Mouse (Mus musculus): Measurements from ENCODE around the gene Iglon5.

The Iglon5 gene

GRCm38 (mm10) chr7:43489631-43490125 lies at the start of gene Iglon5:
TSS of gene Iglon5 (minus strand) at chr7:43490075.
- DNase-seq (ENCODE audit: low read depth in 2 of 2, low spot score in 2 of 2): no peak

DNA sequence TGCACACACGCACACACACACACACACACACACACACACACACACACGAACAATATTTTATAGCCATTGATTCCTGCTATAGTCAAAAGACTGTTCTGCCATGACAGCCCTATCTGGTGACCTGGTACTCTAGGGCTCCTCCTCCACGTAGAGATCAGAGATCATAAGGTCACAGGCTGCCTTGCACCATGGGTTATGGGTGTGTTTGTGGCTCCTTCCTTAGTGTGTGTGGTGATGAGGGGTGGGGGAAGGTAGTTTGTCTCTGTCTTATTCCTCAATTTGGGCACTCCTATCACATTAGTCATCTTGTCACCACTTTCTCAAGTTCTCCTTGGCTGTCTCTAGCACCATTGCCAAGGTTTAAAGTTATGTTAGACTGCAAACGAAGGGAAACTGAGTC lies 48.6 kb upstream of the Iglon5 start:
- no peak for DNase-seq (ENCODE audit: low read depth in 2 of 2, low spot score in 2 of 2)

- DNase-seq (ENCODE audit: low read depth in 2 of 2, low spot score in 2 of 2): no peak
Observed at GRCm38 (mm10) chr7:43532936-43533505, 43.1 kb upstream of the Iglon5 start.

- no peak for DNase-seq (ENCODE audit: low read depth in 2 of 2, low spot score in 2 of 2)
Observed at GRCm38 (mm10) chr7:43530216-43530785, 40.4 kb upstream of the Iglon5 start.

DNA sequence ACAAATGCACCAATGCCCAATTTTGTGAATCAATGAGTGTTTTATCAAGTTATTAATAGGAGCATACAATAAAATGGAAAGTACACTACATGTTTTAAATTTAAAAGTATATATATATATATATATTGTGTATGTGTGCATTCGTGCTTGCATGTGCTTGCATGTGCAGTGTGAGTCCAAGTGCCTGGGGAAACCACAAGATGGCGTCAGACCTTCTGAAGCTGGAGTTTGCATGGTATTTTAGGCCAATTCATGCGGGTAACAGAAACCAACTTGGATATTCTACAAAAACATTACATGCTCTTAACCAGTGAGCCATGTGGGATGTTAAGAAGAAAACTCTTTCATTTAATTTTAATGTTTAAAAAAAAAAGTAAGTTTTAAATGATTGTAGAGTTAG lies 35.4 kb upstream of the Iglon5 start:
- DNase-seq (ENCODE audit: low read depth in 2 of 2, low spot score in 2 of 2): no peak

GRCm38 (mm10) chr7:43522776-43523175 lies 32.9 kb upstream of the Iglon5 start:
- no peak for DNase-seq (ENCODE audit: low read depth in 2 of 2, low spot score in 2 of 2)

GRCm38 (mm10) chr7:43518341-43518740 lies 28.5 kb upstream of the Iglon5 start:
- no peak for DNase-seq (ENCODE audit: low read depth in 2 of 2, low spot score in 2 of 2)

DNA sequence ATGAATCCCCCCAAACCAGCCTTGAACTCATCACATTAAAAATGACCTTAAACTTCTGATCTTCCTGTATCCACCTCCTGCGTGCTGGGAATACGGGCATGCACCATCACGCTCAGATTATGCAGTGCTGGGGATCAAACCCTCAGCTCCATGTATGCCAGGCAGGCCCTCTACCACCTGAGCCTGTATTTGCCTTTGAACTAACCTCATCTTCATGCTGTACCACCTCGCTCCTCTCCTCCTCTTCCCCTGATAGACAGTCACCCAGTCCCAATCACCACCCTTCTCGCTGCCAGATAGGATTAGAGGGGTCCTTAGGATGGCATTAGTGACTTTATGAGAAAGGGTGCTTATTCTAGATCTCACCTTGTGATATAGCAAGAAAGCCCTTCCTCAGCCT lies 25.2 kb upstream of the Iglon5 start:
- no peak for DNase-seq (ENCODE audit: low read depth in 2 of 2, low spot score in 2 of 2)

DNA sequence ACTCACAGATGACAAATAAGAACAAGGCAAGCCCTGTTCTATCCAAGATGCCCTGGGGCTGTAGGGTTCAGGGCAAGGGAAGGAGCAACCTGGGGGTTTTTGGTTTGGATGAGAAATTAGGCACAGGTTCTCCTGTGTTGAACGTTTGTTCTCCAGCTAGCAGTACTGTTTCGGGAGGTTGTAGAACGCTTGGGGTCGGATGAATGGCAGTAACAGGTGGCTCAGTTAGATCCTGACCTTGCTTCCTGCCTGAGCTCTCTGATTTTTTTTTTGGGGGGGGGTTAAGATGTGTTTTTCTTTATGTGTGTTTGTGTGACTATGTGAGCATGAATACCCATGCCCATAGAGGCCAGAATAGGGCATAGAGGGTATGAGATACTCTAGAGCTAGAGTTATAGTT lies 22.6 kb upstream of the Iglon5 start:
- no peak for DNase-seq (ENCODE audit: low read depth in 2 of 2, low spot score in 2 of 2)

DNA sequence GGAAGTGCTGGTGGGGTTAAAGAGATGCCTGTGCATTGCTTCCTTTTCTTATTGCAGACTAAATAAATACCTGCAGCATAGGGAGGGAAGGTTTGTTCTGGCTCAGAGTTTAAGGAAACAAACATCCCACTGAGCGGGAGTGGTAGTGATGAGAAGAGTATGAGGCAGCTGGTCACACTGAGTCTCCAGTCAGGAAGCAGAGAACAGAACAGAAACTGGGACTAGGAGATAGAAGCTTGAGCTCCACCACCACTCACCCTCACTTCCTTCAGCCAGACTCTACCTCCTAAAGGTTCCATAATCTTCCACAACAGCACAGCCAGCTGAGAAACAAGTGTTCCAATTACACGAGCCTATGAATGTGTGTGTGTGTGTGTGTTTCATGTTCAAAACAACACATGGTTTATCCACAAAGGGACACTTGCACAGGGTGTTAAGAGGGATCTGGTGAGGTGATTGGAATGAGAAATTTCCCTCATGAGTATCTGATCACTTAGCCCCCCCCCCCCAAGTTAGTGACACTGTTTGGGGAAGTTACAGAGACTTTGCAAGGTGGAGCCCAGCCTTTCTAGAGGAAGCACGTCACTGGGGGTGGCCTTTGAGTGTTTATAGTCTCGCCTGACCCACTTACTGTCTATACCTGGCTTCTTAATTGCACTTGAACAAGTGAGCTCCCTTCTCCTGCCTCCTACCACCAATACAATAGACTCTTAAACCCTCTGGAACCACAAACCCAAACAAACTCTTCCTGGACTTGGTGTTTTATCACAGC lies 22.0 kb upstream of the Iglon5 start:
- no peak for DNase-seq (ENCODE audit: low read depth in 2 of 2, low spot score in 2 of 2)

DNA sequence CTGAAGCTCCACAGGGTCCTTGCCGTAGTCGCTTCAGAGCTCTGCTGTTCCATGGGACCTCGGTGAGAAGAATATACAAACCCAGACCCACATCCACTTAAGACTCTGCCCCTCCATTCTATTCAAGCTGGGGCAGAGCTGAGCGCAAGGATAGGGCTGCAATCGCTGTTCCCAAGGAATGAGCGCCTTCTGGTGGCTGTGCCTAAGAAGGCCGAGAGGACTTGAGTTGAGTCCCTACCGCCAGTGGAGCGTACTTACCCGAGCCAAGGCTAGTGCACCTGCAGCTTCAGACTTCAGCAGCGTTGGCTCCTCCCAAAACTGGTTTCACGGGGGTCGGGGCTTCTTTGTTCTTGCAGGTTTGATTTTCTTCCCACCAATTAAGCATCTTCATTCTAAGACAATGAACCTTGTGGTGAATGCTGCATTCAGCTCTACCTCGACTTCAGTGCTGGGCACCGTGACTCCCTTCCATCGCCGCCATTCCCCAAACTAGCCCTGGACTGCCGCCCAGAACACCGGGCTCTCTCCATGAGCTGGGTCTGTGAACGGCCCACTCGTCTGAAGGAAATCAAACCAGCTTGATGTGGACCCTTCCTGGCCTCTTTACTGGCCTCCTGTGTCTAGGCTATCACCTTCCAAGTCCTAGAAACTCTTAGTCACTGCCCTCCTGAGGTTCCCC lies 5.6 kb upstream of the Iglon5 start:
- DNase-seq (ENCODE audit: low read depth in 2 of 2, low spot score in 2 of 2): no peak

DNA sequence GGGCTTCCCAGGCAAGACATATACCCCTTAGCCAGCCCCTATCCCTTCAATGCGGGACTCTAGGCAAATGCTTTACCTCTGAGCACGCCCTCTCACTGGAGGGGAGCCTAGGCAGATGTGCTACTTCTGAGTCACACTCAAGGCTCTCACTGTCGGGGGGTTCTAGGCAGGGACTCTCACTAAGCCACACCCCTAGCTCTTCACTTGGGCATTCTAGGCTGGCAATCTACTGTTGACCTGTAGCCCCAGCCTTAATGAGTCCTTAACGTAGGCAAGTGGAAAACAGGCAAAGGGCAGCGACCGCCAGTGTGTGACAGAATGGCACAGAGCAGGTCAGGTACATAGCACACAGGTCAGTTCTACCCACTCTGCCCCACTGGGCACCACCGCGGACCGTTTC lies 986 bp upstream of the Iglon5 start:
- no peak for DNase-seq (ENCODE audit: low read depth in 2 of 2, low spot score in 2 of 2)

GRCm38 (mm10) chr7:43490182-43490584 lies 308 bp upstream of the Iglon5 start:
- no peak for DNase-seq (ENCODE audit: low read depth in 2 of 2, low spot score in 2 of 2)

DNA sequence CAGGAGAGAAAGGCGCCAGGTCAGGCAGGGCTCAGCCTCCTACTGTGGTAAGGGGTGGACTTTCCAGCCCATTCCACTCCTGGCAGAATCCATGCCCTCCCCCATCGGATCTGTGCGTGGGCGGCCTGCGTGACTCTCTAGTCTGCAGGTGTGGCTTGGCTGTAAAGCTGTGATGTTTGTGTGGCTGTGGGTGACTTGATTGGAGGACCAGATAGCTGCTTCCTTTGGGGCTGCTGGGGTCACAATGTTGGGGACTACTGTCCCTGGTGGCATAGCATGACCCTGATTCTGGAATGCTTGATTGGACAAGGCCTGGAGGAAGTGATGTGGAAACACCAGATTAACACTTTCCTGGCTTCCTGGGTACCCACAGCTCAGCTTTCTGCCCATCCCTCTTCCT lies 1.2 kb downstream of the Iglon5 start:
- DNase-seq (ENCODE audit: low read depth in 2 of 2, low spot score in 2 of 2): no peak

GRCm38 (mm10) chr7:43483236-43483635 lies 6.6 kb downstream of the Iglon5 start:
- DNase-seq (ENCODE audit: low read depth in 2 of 2, low spot score in 2 of 2): no peak

DNA sequence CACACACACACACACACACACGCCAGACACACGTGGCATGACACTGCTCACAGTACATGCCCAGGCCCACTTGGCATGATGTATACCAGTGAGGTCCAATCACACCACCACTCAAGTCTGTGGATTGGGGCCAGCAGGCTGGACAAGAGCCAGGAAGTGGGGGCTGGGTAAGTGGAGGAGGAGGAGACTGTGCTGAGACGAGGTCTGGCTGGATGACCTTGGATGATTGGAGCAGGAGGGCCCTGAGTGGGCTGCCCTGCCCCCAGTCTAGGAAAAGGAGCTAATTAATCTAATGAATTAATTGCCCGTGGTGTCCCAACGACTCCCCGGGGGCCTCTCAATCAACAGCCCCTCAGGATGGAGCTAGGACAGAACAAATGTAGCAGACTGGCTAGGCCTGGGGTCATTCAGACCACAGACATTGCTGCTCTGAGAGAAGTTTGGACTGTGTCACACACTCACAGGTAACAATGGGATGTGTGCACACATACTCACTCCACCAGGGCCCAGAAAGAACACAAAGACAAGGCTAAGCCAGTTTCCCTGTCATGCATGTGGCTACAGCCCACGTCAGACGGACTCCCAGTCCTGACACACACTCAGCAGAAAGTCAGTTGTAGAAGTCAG lies 7.7 kb downstream of the Iglon5 start:
- DNase-seq (ENCODE audit: low read depth in 2 of 2, low spot score in 2 of 2): no peak

GRCm38 (mm10) chr7:43481191-43481590 lies 8.7 kb downstream of the Iglon5 start:
- no peak for DNase-seq (ENCODE audit: low read depth in 2 of 2, low spot score in 2 of 2)

GRCm38 (mm10) chr7:43476376-43476775 lies 13.5 kb downstream of the Iglon5 start:
- no peak for DNase-seq (ENCODE audit: low read depth in 2 of 2, low spot score in 2 of 2)

DNA sequence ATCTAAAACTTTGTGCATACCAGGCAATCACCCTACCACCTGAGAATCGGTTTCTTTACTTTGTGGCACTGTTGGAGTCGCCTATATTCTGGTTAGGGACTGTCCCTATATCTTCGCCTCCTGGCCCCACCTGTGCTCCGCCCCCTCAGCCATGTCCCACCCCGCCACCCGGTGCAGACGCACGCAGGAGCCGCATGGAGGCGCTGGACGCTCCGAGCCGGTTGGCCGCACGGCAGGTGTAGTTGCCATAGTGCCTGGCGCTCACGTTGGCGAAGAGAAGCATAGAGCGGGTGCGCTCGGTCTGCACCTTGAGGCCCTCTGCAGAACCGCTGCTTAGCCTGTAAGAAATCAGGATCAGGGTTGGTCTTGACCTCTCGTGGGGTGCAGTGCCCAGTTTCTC lies 14.2 kb downstream of the Iglon5 start:
- peak; percentile 21 to 35 for DNase-seq (ENCODE audit: low read depth in 2 of 2, low spot score in 2 of 2)

GRCm38 (mm10) chr7:43470373-43470772 lies 19.5 kb downstream of the Iglon5 start:
- DNase-seq (ENCODE audit: low read depth in 2 of 2, low spot score in 2 of 2): peak; percentile 40 to 57

GRCm38 (mm10) chr7:43466099-43466694 lies 23.7 kb downstream of the Iglon5 start:
- DNase-seq (ENCODE audit: low read depth in 2 of 2, low spot score in 2 of 2): peak; percentile 79 to 82

All from CD8-positive naive resting alpha-beta T cell, adult 2 months (primary cell).